Mouse (Mus musculus) kidney, postnatal 0 days (tissue): ENCODE results near the gene Foxc1. TPM values are rescaled to one million over a fixed set of nuclear protein-coding genes. Genes with fewer than 3 reads are reported as not detected.

ENCODE experiments used
- ATAC-seq: fragments of 200-750 bp; cut with Nextera tagmentation; replicated peaks from 2 replicates; pipeline ENCODE4 v1.8.0; 2017; ENCODE audit warnings: low read depth, moderate number of reproducible peaks, moderate TSS enrichment, moderate library complexity; ENCODE audit not compliant: low FRiP score
- DNase-seq: peaks from one replicate; pipeline ENCODE4 v3.0.0-alpha.2; 2016; ENCODE audit warnings: low spot score
- H3K27ac ChIP-seq: fragments of 300-500 bp; sonication (generic); 2 replicates; pipeline ENCODE4 v1.5.1; 2014; ENCODE audit warnings: mild to moderate bottlenecking
- H3K27me3 ChIP-seq: fragments of 300-500 bp; sonication (generic); 2 replicates; pipeline ENCODE4 v1.6.1; 2014; ENCODE audit warnings: low read length, mixed read lengths; ENCODE audit not compliant: insufficient read depth
- H3K36me3 ChIP-seq: fragments of 300-500 bp; sonication (generic); 2 replicates; pipeline ENCODE4 v1.6.1; 2014; ENCODE audit warnings: low read length, mixed read lengths; ENCODE audit not compliant: insufficient read depth
- H3K4me1 ChIP-seq: fragments of 300-500 bp; sonication (generic); replicated peaks from 2 replicates; pipeline ENCODE4 v1.6.1; 2014; ENCODE audit warnings: antibody characterized with exemption, low read length, mixed read lengths; ENCODE audit not compliant: insufficient read depth
- H3K4me2 ChIP-seq: fragments of 300-500 bp; sonication (generic); 2 replicates; pipeline ENCODE4 v1.6.1; 2014; ENCODE audit warnings: mild to moderate bottlenecking, low read length, moderate library complexity, mixed read lengths
- H3K4me3 ChIP-seq: fragments of 300-500 bp; sonication (generic); replicated peaks from 2 replicates; pipeline ENCODE4 v1.5.1; 2014; ENCODE audit warnings: low read depth, low read length
- H3K9ac ChIP-seq: fragments of 300-500 bp; sonication (generic); 2 replicates; pipeline ENCODE4 v1.6.1; 2014; ENCODE audit warnings: low read depth, low read length
- H3K9me3 ChIP-seq: fragments of 300-500 bp; sonication (generic); replicated peaks from 2 replicates; pipeline ENCODE4 v1.6.1; 2016; ENCODE audit warnings: low read length, inconsistent platforms, mixed read lengths
- CTCF ChIP-seq: IDR thresholded peaks from 2 replicates; pipeline ENCODE4 v1.5.1; 2016; ENCODE audit warnings: antibody characterized with exemption, low read depth, mild to moderate bottlenecking, moderate library complexity
- WGBS: fragments of 180-500 bp; shearing (Covaris S2); extraction: QIAGEN DNeasy Blood & Tissue Kit; methylation state at CpG from one replicate; pipeline ENCODE4 v1.1.7; 2014; 5-methylcytosine and 5-hydroxymethylcytosine counted together
- polyA plus RNA-seq: library from polyadenylated mRNA; unstranded; fragments of >200 nt; fragmentation: Nextera tagmentation; extraction: Ambion mirVana; gene quantifications from 2 replicates; pipeline ENCODE4 v1.2.1, GENCODE M21; 2015

Gene Foxc1
- polyA plus RNA-seq, 1 experiment from 2014 or later, result 7.6 TPM

- H3K4me1 ChIP-seq, result peaks cover 12% of the 10 kb centered on the region; the same call in 1 of the 2 replicates
- H3K27me3 ChIP-seq, result no peaks in the 10 kb centered on the region
- DNase-seq, result no peak
- H3K4me3 ChIP-seq, result peak overlapping the region; percentile 87
- WGBS, result 0% methylated on average over 72 of the region's 73 CpGs
- H3K36me3 ChIP-seq, result no peaks in the 10 kb centered on the region
- no peaks in the 10 kb centered on the region for H3K9me3 ChIP-seq
- H3K27ac ChIP-seq, result peak overlapping the region; percentile 97
- peak overlapping the region; percentile 85 for H3K4me2 ChIP-seq
- ATAC-seq, result no peak
- peak; percentile 36; the same call in 1 of the 2 replicates for TF ChIP-seq CTCF
- peak overlapping the region; percentile 93 for H3K9ac ChIP-seq
These were observed 1.8 kb downstream of the Foxc1 start for GRCm38 (mm10) chr13:31808116-31808803.

GRCm38 (mm10) chr13:31808804-31809420 is 2.5 kb downstream of the Foxc1 start:
- H3K27ac ChIP-seq, result peak overlapping the region; percentile 97
- WGBS, result 10% methylated on average over 16 of the region's 16 CpGs
- H3K4me3 ChIP-seq, result peak overlapping the region; percentile 87
- no peaks in the 10 kb centered on the region for H3K9me3 ChIP-seq
- peak overlapping the region; percentile 93 for H3K9ac ChIP-seq
- peak overlapping the region; percentile 85 for H3K4me2 ChIP-seq
- no peaks in the 10 kb centered on the region for H3K27me3 ChIP-seq
- ATAC-seq, result no peak
- DNase-seq, result no peak
- H3K4me1 ChIP-seq, result peaks cover 11% of the 10 kb centered on the region; the same call in 1 of the 2 replicates
- no peak for TF ChIP-seq CTCF
- H3K36me3 ChIP-seq, result no peaks in the 10 kb centered on the region

DNA sequence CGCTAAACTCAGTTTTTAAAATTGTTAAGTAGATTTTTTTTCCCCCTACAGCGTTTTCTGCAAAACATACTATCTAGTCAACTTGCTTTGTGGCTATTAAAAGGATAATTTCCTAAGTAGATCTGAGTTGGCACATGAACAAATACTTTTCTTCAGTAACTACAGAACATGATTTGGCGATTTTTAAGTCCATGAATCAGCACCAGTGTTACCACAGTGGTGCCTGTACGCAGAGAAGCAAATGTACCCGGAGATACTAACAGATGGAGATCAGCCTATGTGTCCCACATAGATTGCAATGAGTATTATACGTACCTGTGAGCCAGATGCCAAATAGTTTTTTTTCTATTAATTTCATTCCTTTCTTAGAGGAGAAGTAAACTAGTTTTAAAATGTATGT is 3.3 kb downstream of the Foxc1 start:
- Histone ChIP-seq H3K36me3 (no peaks in the 10 kb centered on the region), H3K27ac (no peak overlapping the region), H3K4me2 (peak overlapping the region; percentile 54), H3K4me3 (peak overlapping the region; percentile 62), H3K4me1 (peaks cover 13% of the 10 kb centered on the region; the same call in 1 of the 2 replicates), H3K27me3 (no peaks in the 10 kb centered on the region), H3K9ac (peak overlapping the region; percentile 41), H3K9me3 (no peaks in the 10 kb centered on the region)
- DNase-seq (no peak), ATAC-seq (no peak)
- no peak for TF ChIP-seq CTCF
- 25% methylated on average over 6 of the region's 6 CpGs for WGBS

DNA sequence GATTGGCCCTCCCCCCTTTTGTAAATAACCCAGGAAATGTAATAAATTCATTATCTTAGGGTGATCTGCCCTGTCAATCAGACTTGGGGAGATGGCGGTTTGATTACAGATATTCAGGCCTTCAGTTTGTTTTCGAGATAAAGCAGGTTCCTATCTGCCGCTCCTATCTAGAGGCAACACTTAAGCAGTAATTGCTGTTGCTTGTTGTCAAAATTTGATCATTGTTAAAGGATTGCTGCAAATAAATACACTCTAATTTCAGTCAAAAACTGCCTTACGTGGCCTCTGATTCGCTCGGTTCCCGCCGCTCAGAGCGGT is 3.9 kb downstream of the Foxc1 start:
- peak overlapping the region; percentile 75 for H3K9ac ChIP-seq
- no peaks in the 10 kb centered on the region for H3K9me3 ChIP-seq
- TF ChIP-seq CTCF, result no peak
- peaks cover 12% of the 10 kb centered on the region; the same call in 1 of the 2 replicates for H3K4me1 ChIP-seq
- H3K27me3 ChIP-seq, result no peaks in the 10 kb centered on the region
- H3K4me2 ChIP-seq, result peak overlapping the region; percentile 83
- peak overlapping the region; percentile 65; the same call in 1 of the 2 replicates for H3K27ac ChIP-seq
- DNase-seq, result no peak
- WGBS, result 10% methylated on average over 9 of the region's 9 CpGs
- ATAC-seq, result no peak
- H3K4me3 ChIP-seq, result peak overlapping the region; percentile 62
- no peaks in the 10 kb centered on the region for H3K36me3 ChIP-seq

DNA sequence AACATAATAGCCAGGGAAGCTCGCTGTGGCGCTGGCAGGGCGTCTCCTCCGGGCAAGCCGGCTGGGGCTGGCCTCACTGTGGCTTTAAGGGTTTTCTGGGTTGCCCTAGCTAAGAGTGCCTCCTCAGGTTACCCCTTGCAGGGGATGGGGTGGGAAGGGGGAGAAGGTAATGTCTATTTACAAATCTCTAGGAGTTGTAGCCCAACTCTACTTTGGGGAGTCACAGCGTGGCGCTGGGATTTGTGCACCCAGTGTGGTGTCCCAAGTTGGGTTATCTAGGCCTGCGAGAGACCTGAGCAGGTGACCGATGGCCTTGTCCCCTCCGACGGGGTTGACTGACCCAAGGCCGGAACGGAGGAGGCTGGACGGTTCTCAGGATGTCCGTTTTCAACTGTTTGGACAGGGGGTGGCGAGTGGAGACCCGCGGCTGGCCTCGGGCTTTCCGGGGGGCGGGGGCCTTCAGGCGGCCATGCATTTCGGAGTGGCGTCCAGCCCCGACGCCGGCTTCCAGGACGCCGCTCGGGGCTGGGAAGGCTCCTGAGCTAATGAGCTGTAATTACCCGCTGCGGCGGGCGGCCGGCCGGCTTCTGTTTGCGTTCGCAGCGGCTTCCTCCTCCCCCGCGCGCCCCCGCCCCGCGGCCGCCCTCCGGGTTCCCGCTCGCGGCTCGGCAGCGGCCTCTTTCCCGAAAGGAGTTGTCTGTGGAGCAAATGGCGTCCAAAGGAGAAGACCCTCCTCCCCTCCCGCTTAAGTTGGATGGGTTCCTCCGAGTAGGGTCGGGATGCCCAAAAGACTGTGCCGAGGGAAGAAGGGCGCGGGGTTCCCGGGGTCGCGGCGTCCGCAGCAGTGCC is 4.5 kb downstream of the Foxc1 start:
- Histone ChIP-seq H3K4me3 (peak overlapping the region; percentile 62), H3K4me2 (peak overlapping the region; percentile 83), H3K9me3 (no peaks in the 10 kb centered on the region), H3K36me3 (no peaks in the 10 kb centered on the region), H3K27me3 (no peaks in the 10 kb centered on the region), H3K27ac (peak overlapping the region; percentile 65), H3K4me1 (peaks cover 11% of the 10 kb centered on the region), H3K9ac (peak overlapping the region; percentile 75)
- TF ChIP-seq CTCF, result no peak
- ATAC-seq (peak; percentile 12; the same call in 1 of the 2 replicates), DNase-seq (peak; percentile 73)
- WGBS, result under 1% methylated on average over 60 of the region's 65 CpGs

DNA sequence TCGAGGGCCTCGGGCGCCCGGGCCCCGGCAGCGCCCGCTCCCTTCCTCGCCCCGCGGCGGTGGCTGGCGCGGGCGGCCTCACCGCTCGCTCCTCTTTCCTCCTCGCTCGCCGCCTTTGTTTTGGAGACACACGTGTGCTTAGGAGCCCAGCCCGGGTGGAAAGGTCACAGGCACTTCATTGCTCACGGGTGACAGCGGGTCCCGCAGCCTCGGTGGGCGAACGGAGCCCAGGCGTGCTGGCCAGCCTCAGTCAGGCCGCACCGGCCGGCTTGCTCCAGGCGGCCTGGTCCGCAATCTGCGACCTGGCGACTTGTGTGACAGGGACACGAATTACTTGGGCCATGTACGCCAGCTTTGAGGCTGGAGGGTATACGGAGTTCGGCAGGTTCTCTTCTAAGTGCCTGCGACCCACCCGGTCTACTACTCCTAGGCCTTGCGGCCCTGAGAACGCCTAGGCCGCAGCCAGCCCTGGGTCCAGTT is 5.1 kb downstream of the Foxc1 start:
- Histone ChIP-seq H3K9me3 (no peaks in the 10 kb centered on the region), H3K27me3 (no peaks in the 10 kb centered on the region), H3K36me3 (no peaks in the 10 kb centered on the region), H3K4me2 (peak overlapping the region; percentile 83), H3K27ac (peak overlapping the region; percentile 65), H3K4me3 (peak overlapping the region; percentile 62), H3K9ac (peak overlapping the region; percentile 75), H3K4me1 (peaks cover 14% of the 10 kb centered on the region)
- ATAC-seq (no peak), DNase-seq (no peak)
- no peak for TF ChIP-seq CTCF
- WGBS, result 15% methylated on average over 44 of the region's 44 CpGs
